Mouse (Mus musculus) myocyte (in vitro differentiated cells): Measurements from ENCODE around the gene Mrc1. TPM values are rescaled to one million over a fixed set of nuclear protein-coding genes. Genes with fewer than 3 reads are reported as not detected.
A peak's percentile ranks its signal among the peaks of the same experiment; 100 is the strongest.

Source experiments
- H3K27me3 ChIP-seq: one replicate; pipeline ENCODE4 v1.6.1; 2011; ENCODE audit not compliant: control insufficient read depth, insufficient read depth, insufficient read length
- H3K36me3 ChIP-seq: one replicate; pipeline ENCODE4 v1.6.1; 2011; ENCODE audit not compliant: control insufficient read depth, insufficient read depth
- H3K4me2 ChIP-seq: one replicate; pipeline ENCODE4 v1.6.1; 2011; ENCODE audit warnings: low read depth, control low read depth
- H3K4me3 ChIP-seq: one replicate; pipeline ENCODE4 v1.5.1; 2011; ENCODE audit warnings: mild to moderate bottlenecking, control low read depth, moderate library complexity
- H3K79me2 ChIP-seq: one replicate; pipeline ENCODE4 v1.6.1; 2011; ENCODE audit not compliant: control insufficient read depth, insufficient read depth
- H3ac ChIP-seq: one replicate; pipeline ENCODE4 v1.6.1; 2011; ENCODE audit not compliant: control insufficient read depth, insufficient read length
- CEBPB ChIP-seq: IDR thresholded peaks from 2 replicates; pipeline ENCODE4 v1.6.1; 2011; ENCODE audit warnings: mild to moderate bottlenecking, moderate library complexity; ENCODE audit not compliant: poor library complexity, insufficient read depth, severe bottlenecking
- E2F4 ChIP-seq: IDR thresholded peaks from one replicate; pipeline ENCODE4 v1.6.1; 2011; ENCODE audit warnings: mild to moderate bottlenecking, control low read depth, moderate library complexity; ENCODE audit not compliant: insufficient read depth
- MAX ChIP-seq: IDR thresholded peaks from one replicate; pipeline ENCODE4 v1.6.1; 2011; ENCODE audit warnings: low read depth, mild to moderate bottlenecking, control low read depth
- MYOD1 ChIP-seq, 3 experiments: IDR thresholded peaks; one replicate each; pipeline ENCODE4 v1.6.1; 2011; ENCODE audit warnings: control low read depth in 2 of 3, low read depth in 2 of 3, mild to moderate bottlenecking in 2 of 3, moderate library complexity in 1 of 3; ENCODE audit not compliant: insufficient read length in 2 of 3, control insufficient read depth in 1 of 3
- MYOG ChIP-seq, 3 experiments: IDR thresholded peaks; one replicate each; pipeline ENCODE4 v1.6.1; 2011; ENCODE audit warnings: control low read depth in 2 of 3, low read depth in 2 of 3, mild to moderate bottlenecking in 2 of 3; ENCODE audit not compliant: insufficient read length in 2 of 3, control insufficient read depth in 1 of 3, insufficient read depth in 1 of 3
- POLR2A ChIP-seq: IDR thresholded peaks from one replicate; pipeline ENCODE4 v1.6.1; 2011; ENCODE audit warnings: low read depth, mild to moderate bottlenecking, control low read depth, moderate library complexity; ENCODE audit not compliant: insufficient read length
- POLR2AphosphoS2 ChIP-seq: IDR thresholded peaks from one replicate; pipeline ENCODE4 v1.6.1; 2011; ENCODE audit warnings: low read depth, control low read depth; ENCODE audit not compliant: insufficient read length
- REST ChIP-seq: IDR thresholded peaks from one replicate; pipeline ENCODE4 v1.6.1; 2011; ENCODE audit warnings: mild to moderate bottlenecking, control low read depth, moderate library complexity; ENCODE audit not compliant: insufficient read depth, insufficient read length
- SRF ChIP-seq: IDR thresholded peaks from one replicate; pipeline ENCODE4 v1.6.1; 2011; ENCODE audit warnings: low read depth; ENCODE audit not compliant: control insufficient read depth, insufficient read length
- TCF12 ChIP-seq: IDR thresholded peaks from one replicate; pipeline ENCODE4 v1.6.1; 2011; ENCODE audit warnings: mild to moderate bottlenecking, control low read depth; ENCODE audit not compliant: poor library complexity, insufficient read depth, severe bottlenecking
- TCF3 ChIP-seq: IDR thresholded peaks from one replicate; pipeline ENCODE4 v1.6.1; 2011; ENCODE audit warnings: low read depth, control low read depth; ENCODE audit not compliant: insufficient read length
- USF1 ChIP-seq: IDR thresholded peaks from one replicate; pipeline ENCODE4 v1.6.1; 2011; ENCODE audit warnings: low read depth, mild to moderate bottlenecking, control low read depth, moderate library complexity
- polyA plus RNA-seq: library from polyadenylated mRNA; unstranded; fragments of >200 nt; fragmentation: generic; extraction: Trizol; gene quantifications from one replicate; pipeline ENCODE4 v1.2.1, GENCODE M21; 2012; ENCODE audit warnings: missing spikeins

Mrc1 gene
- polyA plus RNA-seq, 1 experiment: 0.04 TPM

GRCm38 (mm10) chr2:14272088-14272487 lies 42.9 kb downstream of the Mrc1 start:
- H3K27me3 ChIP-seq: no peaks in the 10 kb centered on the region
- no peak overlapping the region for H3ac ChIP-seq
- H3K4me3 ChIP-seq: no peak overlapping the region
- H3K36me3 ChIP-seq: no peaks in the 10 kb centered on the region
- no peaks in the 10 kb centered on the region for H3K79me2 ChIP-seq
- H3K4me2 ChIP-seq: no peak overlapping the region
- TF ChIP-seq MYOD1 (IDR thresholded peaks at IDR 0.05; ENCODE audit: control insufficient read depth in 1 of 3, insufficient read length in 2 of 3, low read depth in 2 of 3): no peak
- TF ChIP-seq CEBPB: no peak
- no peak for TF ChIP-seq USF1
- TF ChIP-seq TCF3: no peak

DNA sequence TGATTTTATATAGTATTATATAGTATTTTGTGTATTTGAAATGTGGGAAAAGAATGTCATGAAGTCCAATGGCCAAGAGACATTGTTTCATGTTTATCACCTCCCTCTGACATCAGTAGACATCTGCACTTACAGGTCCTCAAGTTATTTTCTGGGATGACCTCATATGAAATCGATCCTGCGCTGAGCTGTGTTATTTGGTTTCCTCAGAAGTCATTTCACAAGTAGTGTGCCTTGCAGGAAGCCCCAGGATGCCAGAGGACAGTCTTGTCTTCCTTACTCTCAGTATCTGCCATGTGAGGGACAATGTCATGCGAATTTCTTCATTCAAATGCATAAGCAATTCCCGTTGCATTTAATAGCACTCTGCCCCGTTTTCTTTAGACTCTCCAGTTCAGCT lies 46.6 kb downstream of the Mrc1 start:
- Histone ChIP-seq H3ac (no peak overlapping the region), H3K27me3 (no peaks in the 10 kb centered on the region), H3K4me2 (no peak overlapping the region), H3K4me3 (no peak overlapping the region), H3K36me3 (no peaks in the 10 kb centered on the region), H3K79me2 (no peaks in the 10 kb centered on the region)
- TF ChIP-seq MYOG (IDR thresholded peaks at IDR 0.05; ENCODE audit: control insufficient read depth in 1 of 3, insufficient read depth in 1 of 3, insufficient read length in 2 of 3, low read depth in 2 of 3) (no peak), MAX (no peak), SRF (no peak), REST (no peak), MYOD1 (IDR thresholded peaks at IDR 0.05; ENCODE audit: control insufficient read depth in 1 of 3, insufficient read length in 2 of 3, low read depth in 2 of 3) (no peak), E2F4 (no peak), TCF3 (no peak), CEBPB (no peak), POLR2A (no peak), TCF12 (no peak), POLR2AphosphoS2 (no peak), USF1 (no peak)

DNA sequence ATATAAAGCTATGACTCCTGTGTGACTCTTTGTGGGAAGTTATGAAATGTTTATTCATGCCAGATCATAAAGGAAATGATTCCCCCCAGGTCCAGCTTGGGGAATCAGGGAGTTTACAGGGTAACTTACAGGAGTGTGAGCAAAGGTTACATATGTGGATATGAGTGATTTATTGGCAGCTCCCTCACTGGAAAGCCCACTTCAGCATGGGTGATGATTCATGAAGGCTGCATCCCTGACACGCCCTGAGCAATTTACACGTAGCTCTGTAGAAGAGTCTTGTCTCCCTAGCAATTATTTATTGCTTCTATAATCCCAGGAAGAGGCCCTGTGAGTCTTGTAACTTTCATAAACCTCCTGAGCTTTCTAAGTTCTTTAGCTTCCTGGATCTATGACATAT lies 50.1 kb downstream of the Mrc1 start:
- H3K79me2 ChIP-seq: no peaks in the 10 kb centered on the region
- peak overlapping the region; percentile 7 for H3K4me2 ChIP-seq
- TF ChIP-seq CEBPB (peak; percentile 36; the same call in 1 of the 2 replicates), MYOG (IDR thresholded peaks at IDR 0.05; ENCODE audit: control insufficient read depth in 1 of 3, insufficient read depth in 1 of 3, insufficient read length in 2 of 3, low read depth in 2 of 3) (no peak)
- no peak overlapping the region for H3K4me3 ChIP-seq
- no peaks in the 10 kb centered on the region for H3K27me3 ChIP-seq
- H3K36me3 ChIP-seq: no peaks in the 10 kb centered on the region
- no peak overlapping the region for H3ac ChIP-seq

- peak in 1 of 3 experiments; percentile 4 for TF ChIP-seq MYOG (IDR thresholded peaks at IDR 0.05; ENCODE audit: control insufficient read depth in 1 of 3, insufficient read depth in 1 of 3, insufficient read length in 2 of 3, low read depth in 2 of 3)
- TF ChIP-seq TCF3: no peak
- Histone ChIP-seq H3K79me2 (no peaks in the 10 kb centered on the region), H3K27me3 (no peaks in the 10 kb centered on the region), H3K4me2 (no peak overlapping the region), H3K36me3 (no peaks in the 10 kb centered on the region), H3ac (no peak overlapping the region), H3K4me3 (no peak overlapping the region)
These were observed 50.6 kb downstream of the Mrc1 start for GRCm38 (mm10) chr2:14279795-14280194.

GRCm38 (mm10) chr2:14295334-14295733 lies 66.1 kb downstream of the Mrc1 start:
- Histone ChIP-seq H3K4me3 (no peak overlapping the region), H3K4me2 (peak overlapping the region; percentile 15), H3K36me3 (no peaks in the 10 kb centered on the region), H3ac (no peak overlapping the region), H3K79me2 (no peaks in the 10 kb centered on the region), H3K27me3 (no peaks in the 10 kb centered on the region)
- TF ChIP-seq MYOG (IDR thresholded peaks at IDR 0.05; ENCODE audit: control insufficient read depth in 1 of 3, insufficient read depth in 1 of 3, insufficient read length in 2 of 3, low read depth in 2 of 3) (no peak), CEBPB (no peak), E2F4 (no peak), SRF (no peak), REST (no peak), TCF3 (no peak), MYOD1 (IDR thresholded peaks at IDR 0.05; ENCODE audit: control insufficient read depth in 1 of 3, insufficient read length in 2 of 3, low read depth in 2 of 3) (no peak), MAX (no peak), TCF12 (no peak), POLR2AphosphoS2 (no peak), USF1 (no peak)
